Mouse (Mus musculus) B cell, adult 62 days (primary cell): Measurements from ENCODE around the gene Nynrin. TPM values are rescaled to one million over a fixed set of nuclear protein-coding genes. Genes with fewer than 3 reads are reported as not detected.

Experiments used
- total RNA-seq: library from RNA; stranded (reverse); gene quantifications from 4 replicates; pipeline ENCODE4 v1.2.4, GENCODE M21; 2023

Nynrin gene
- total RNA-seq = 0.06 TPM in 1 of 4 replicates, not detected in the others

GRCm38 (mm10) chr14:55853621-55854285 lies at the start of gene Nynrin:
TSS of gene Nynrin (plus strand) at chr14:55854010.

DNA sequence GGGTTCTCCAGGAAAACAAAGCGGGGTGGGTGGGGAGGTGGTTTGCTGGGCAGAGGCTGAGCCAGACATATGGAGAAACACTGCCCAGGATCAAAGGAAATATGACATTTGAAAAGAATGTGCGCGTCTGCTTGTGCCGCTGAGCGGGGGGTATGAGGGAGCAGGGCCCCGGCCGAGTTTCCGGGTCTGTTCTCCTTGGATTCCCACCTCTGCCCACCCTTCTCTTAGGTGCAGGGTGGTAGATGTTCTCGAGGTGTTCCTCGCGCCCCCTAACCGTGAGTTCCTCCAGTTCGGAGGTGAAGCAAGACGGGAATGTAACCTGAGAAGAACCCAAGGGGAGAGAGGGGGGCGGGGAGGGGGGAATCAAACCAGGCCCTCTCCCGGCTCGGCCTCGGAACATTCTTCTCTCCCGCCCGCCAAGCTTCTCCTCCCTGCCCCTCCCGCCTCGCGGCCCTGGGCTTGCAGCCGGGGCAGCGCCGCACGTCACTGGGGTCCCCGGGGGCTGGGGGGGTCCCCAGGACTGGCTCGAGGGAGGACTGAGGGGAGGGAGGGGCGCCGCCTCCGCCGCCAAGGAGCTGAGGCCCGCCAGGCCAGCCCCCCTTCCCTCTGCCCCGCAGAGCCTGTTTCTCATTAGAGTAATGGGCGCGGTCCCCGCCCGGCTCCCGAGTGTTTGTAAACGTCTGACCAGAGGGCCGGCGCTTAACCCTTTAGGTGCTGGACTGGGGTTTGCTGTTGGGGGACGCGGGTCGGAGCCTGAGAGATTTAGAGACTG lies 30.6 kb upstream of the Nynrin start, which contains the start of gene Nfatc4:
Nfatc4 (plus strand) TSS at position 154 of the 772 bp plus-strand sequence.

GRCm38 (mm10) chr14:55884166-55884565 lies 30.4 kb downstream of the Nynrin start, which contains the start of gene Cbln3:
TSS of gene Cbln3 (minus strand) at chr14:55884392.

DNA sequence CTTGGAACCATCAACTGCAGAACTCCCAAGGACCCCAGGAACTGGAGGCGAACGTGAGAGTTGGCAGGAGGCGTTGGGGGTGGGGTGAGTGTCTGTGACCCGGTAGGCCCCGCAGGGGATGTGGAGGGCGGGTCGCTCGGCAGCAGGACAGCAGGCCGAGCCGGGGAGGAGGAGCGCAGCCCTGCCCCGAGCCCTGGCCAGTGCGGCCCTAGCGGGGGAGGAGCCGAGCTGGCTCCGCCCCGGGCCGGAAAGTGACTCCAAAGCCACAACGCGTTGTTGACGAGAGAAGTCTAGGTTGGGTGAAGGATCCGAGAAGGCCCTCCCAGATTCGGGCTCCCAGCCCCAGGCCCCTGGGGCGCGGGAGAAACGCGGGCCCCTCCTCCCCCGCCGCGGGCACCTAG lies 30.9 kb downstream of the Nynrin start, which contains the start of gene Khnyn:
Khnyn (plus strand) TSS at position 235 of the 401 bp plus-strand sequence.

DNA sequence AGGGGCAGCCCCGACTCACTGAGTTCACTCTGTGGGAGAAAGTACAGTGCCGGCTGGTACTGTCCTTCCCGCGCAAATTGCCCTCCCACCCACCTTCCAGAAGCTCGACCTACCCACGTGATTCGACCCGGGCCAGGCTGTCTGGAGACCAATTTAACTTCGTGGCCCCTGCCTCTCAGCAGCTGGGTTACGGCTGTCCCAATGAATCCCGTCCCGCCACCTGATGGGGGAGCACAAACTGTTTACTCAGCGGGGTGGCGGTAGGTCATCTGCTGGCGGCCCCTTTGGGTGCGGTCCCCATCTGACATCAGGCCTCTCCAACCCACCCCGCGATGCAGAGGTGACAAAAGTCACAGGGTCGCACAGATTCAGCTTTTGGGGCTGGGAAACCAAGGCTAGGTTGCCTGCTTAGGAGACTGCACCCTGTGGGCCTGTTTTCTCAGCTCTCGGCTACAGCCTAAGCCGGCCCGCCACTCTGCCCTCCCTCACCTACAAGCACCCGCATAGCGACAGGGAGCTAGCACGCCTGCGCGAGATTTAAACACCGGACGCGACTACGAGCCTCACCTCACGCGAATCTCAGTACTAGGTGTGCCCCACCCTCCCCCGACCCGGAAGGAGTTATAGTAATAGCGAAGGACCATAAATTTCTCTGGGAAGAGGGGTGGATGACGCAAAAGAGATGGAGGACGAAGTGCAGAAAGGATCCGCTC lies 46.0 kb downstream of the Nynrin start, which contains the start of gene Sdr39u1:
Sdr39u1 (minus strand) TSS at position 593 of the 713 bp plus-strand sequence.

Other genes starting within 250 kb of the Nynrin start
- gene Rec8, start 236.0 kb upstream of the Nynrin start, total RNA-seq = 0.79 to 1.5 TPM (median 1.0 TPM) in 4 replicates
- gene Ipo4, start 218.1 kb upstream of the Nynrin start, total RNA-seq = 56.3 to 62.2 TPM (median 58.4 TPM) in 4 replicates
- 3.3 to 4.7 TPM (median 4.4 TPM) in 3 of 4 replicates, not detected in the other for gene Gm49378, start 216.1 kb upstream of the Nynrin start, total RNA-seq
- 38.2 to 51.1 TPM (median 44.8 TPM) in 4 replicates for gene Tm9sf1, start 210.2 kb upstream of the Nynrin start, total RNA-seq
- 2.3 to 2.6 TPM (median 2.5 TPM) in 4 replicates for gene Tssk4, start 203.8 kb upstream of the Nynrin start, total RNA-seq
- gene Mdp1, start 193.5 kb upstream of the Nynrin start, total RNA-seq = 42.5 to 45.6 TPM (median 42.9 TPM) in 4 replicates
- gene Gmpr2, start 182.1 kb upstream of the Nynrin start, total RNA-seq = 18.2 to 28.2 TPM (median 22.1 TPM) in 4 replicates
- 168 to 193 TPM (median 180 TPM) in 4 replicates for gene Nedd8, start 181.9 kb upstream of the Nynrin start, total RNA-seq
- 164 to 172 TPM (median 166 TPM) in 4 replicates for gene Tinf2, start 172.2 kb upstream of the Nynrin start, total RNA-seq
- 1.2 to 2.3 TPM (median 1.8 TPM) in 4 replicates for gene Tgm1, start 140.1 kb upstream of the Nynrin start, total RNA-seq
- gene Rabggta, start 131.7 kb upstream of the Nynrin start, total RNA-seq = 78.7 to 86.9 TPM (median 83.5 TPM) in 4 replicates
- gene Dhrs1, start 108.3 kb upstream of the Nynrin start, total RNA-seq = 29.7 to 33.0 TPM (median 31.4 TPM) in 4 replicates
- gene Nop9, start 108.3 kb upstream of the Nynrin start, total RNA-seq = 29.6 to 35.0 TPM (median 33.4 TPM) in 4 replicates
- not detected in 4 replicates for gene Cideb, start 95.6 kb upstream of the Nynrin start, total RNA-seq
- 0.19 to 0.83 TPM (median 0.33 TPM) in 4 replicates for gene Ltb4r2, start 92.6 kb upstream of the Nynrin start, total RNA-seq
- gene Ltb4r1, start 88.0 kb upstream of the Nynrin start, total RNA-seq = not detected in 4 replicates
- gene Adcy4, start 69.9 kb upstream of the Nynrin start, total RNA-seq = 0.53 to 1.6 TPM (median 0.60 TPM) in 3 of 4 replicates, not detected in the other
- gene Ripk3, start 65.1 kb upstream of the Nynrin start, total RNA-seq = 84.2 to 93.2 TPM (median 86.6 TPM) in 4 replicates
- not detected in 4 replicates for gene Nfatc4, start 30.9 kb upstream of the Nynrin start, total RNA-seq
- gene Cbln3, start 30.4 kb downstream of the Nynrin start, total RNA-seq = not detected in 4 replicates
- gene Khnyn, start 30.9 kb downstream of the Nynrin start, total RNA-seq = 101 TPM in 4 replicates
- 21.8 to 38.3 TPM (median 34.4 TPM) in 4 replicates for gene Sdr39u1, start 46.3 kb downstream of the Nynrin start, total RNA-seq
- gene Cma1, start 90.7 kb downstream of the Nynrin start, total RNA-seq = not detected in 4 replicates
- gene Cma2, start 97.0 kb downstream of the Nynrin start, total RNA-seq = not detected in 4 replicates
- gene Mcpt1, start 164.0 kb downstream of the Nynrin start, total RNA-seq = not detected in 4 replicates
- not detected in 4 replicates for gene Mcpt9, start 176.5 kb downstream of the Nynrin start, total RNA-seq
- not detected in 4 replicates for gene Mcpt2, start 188.0 kb downstream of the Nynrin start, total RNA-seq
- 0.73 TPM in 1 of 4 replicates, not detected in the others for gene Mcpt4, start 208.3 kb downstream of the Nynrin start, total RNA-seq
- 1.0 TPM in 1 of 4 replicates, not detected in the others for gene Mcpt8, start 231.3 kb downstream of the Nynrin start, total RNA-seq
- not detected in 4 replicates for gene Ctsg, start 248.6 kb downstream of the Nynrin start, total RNA-seq